Mouse (Mus musculus) small intestine, adult 2 months (tissue): ENCODE measurements at regions not wholly inside any gene's neighbourhood (a gene's known extent, or its start where the extent isn't known, plus 50 kb on each side); places are given as distances from the start of the nearest gene placed in this dataset.

Experiments
- H3K27ac ChIP-seq: fragments of 200-500 bp; 2 replicates; pipeline ENCODE4 v1.5.1; 2012; ENCODE audit warnings: low read depth, low read length, control low read depth, inconsistent platforms; ENCODE audit not compliant: insufficient read depth
- H3K27me3 ChIP-seq: fragments of 200-500 bp; 2 replicates; pipeline ENCODE4 v1.6.1; 2012; ENCODE audit warnings: mild to moderate bottlenecking, moderate library complexity, low read length, inconsistent platforms; ENCODE audit not compliant: control insufficient read depth, insufficient read depth
- H3K36me3 ChIP-seq: fragments of 200-500 bp; 2 replicates; pipeline ENCODE4 v1.6.1; 2012; ENCODE audit warnings: mild to moderate bottlenecking, low read length, control low read depth, inconsistent platforms; ENCODE audit not compliant: control insufficient read depth, insufficient read depth
- H3K4me1 ChIP-seq: fragments of 200-500 bp; 2 replicates; pipeline ENCODE4 v1.6.1; 2012; ENCODE audit warnings: low read length, inconsistent platforms, mixed read lengths; ENCODE audit not compliant: control insufficient read depth, insufficient read depth, insufficient read length
- H3K4me3 ChIP-seq: fragments of 200-500 bp; 2 replicates; pipeline ENCODE4 v1.5.1; 2012; ENCODE audit warnings: low read depth, mild to moderate bottlenecking, control low read depth, inconsistent platforms, low read length, moderate library complexity
- CTCF ChIP-seq: fragments of 200-500 bp; IDR thresholded peaks from 2 replicates; pipeline ENCODE4 v1.5.1; 2012; ENCODE audit warnings: low read depth, mild to moderate bottlenecking, control low read depth, inconsistent platforms, low read length, moderate library complexity, mixed read lengths; ENCODE audit not compliant: insufficient replicate concordance, insufficient read length; ENCODE audit errors: extremely low read depth
- POLR2A ChIP-seq: fragments of 200-500 bp; IDR thresholded peaks from 2 replicates; pipeline ENCODE4 v1.6.1; 2012; ENCODE audit warnings: low read depth, mild to moderate bottlenecking, control low read depth, inconsistent platforms, low read length, moderate library complexity
- WGBS: fragments of 180-500 bp; shearing (Covaris S2); methylation state at CpG from one replicate; pipeline ENCODE4 v1.1.7; 2018; 5-methylcytosine and 5-hydroxymethylcytosine counted together

DNA sequence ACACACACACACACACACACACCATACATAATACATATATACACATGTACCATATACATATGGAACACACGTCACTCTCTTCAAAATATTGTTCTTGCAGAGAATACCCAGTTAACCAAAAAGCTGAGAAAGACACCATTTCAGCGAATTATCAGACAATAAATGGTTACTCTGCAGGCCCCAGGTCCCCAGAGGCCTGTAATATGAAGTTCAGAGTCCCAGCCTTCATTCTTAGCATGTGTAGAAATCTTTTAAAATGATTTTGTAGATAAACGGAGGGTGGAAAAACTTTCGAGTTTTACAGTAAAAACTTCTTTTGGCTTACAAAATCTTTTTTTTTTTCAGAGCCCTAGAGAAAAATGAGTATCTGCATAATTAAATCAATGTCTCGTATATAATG lies 58.7 kb upstream of the Sash1 start:
- 80% methylated on average over 5 of the region's 5 CpGs for WGBS
- no peak overlapping the region for H3K27ac ChIP-seq
- H3K27me3 ChIP-seq = no peaks in the 10 kb centered on the region
- H3K4me3 ChIP-seq = no peak overlapping the region
- no peak for TF ChIP-seq CTCF
- TF ChIP-seq POLR2A = no peak
- H3K36me3 ChIP-seq = no peaks in the 10 kb centered on the region
- H3K4me1 ChIP-seq = peaks cover 1% of the 10 kb centered on the region; the same call in 1 of the 2 replicates

DNA sequence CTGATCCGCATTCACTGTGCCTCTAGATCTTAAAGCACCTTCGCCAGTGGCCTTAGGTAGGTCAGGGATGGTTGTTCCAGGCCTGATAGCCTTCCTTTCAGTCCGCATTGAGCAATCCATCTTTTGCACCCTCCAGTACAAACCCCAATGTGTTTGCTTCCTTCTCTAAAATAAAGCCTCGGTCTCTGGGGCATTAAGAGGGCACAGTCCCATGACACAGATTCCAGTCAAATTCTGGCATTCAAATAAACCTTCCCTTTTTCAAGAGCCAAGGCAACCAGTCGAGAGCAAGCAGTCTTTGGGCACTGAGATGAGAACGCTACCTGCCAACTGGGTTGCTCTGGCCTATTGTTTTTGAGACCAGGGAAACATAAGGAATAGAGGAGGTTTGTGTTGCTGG lies 57.8 kb upstream of the Sash1 start:
- H3K4me1 ChIP-seq = no peaks in the 10 kb centered on the region
- H3K27me3 ChIP-seq = no peaks in the 10 kb centered on the region
- H3K4me3 ChIP-seq = no peak overlapping the region
- TF ChIP-seq CTCF = no peak
- no peak for TF ChIP-seq POLR2A
- no peaks in the 10 kb centered on the region for H3K36me3 ChIP-seq
- no peak overlapping the region for H3K27ac ChIP-seq
- WGBS = 90% methylated on average over 6 of the region's 6 CpGs

DNA sequence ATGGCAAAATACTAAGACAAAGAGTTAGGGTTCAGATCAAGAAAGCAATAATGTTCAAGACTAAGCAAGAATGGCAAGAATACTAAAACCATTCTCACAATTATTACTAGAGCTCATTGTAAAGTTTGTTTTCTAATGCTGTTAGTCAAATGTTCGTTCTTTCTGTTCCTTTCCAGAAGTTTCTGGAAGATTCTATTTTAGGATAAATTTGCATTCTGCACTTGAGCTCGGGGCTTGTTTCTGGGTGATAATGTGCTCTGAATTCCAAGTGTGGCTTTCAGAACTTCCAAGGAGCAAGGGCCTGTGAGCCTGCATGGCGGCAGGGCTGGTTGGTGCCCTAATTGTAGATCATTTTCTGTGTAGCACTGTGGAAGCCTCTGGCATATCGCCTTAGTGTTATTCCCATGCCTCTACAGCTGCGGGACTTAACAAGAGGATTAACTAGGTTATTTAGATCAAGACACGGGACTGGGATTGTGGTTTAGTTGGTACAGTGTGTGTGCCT lies 57.1 kb upstream of the Sash1 start:
- H3K4me3 ChIP-seq = no peak overlapping the region
- no peak overlapping the region for H3K27ac ChIP-seq
- no peaks in the 10 kb centered on the region for H3K27me3 ChIP-seq
- H3K36me3 ChIP-seq = no peaks in the 10 kb centered on the region
- 90% methylated on average over 6 of the region's 6 CpGs for WGBS
- TF ChIP-seq POLR2A (no peak), CTCF (no peak)
- no peaks in the 10 kb centered on the region for H3K4me1 ChIP-seq

DNA sequence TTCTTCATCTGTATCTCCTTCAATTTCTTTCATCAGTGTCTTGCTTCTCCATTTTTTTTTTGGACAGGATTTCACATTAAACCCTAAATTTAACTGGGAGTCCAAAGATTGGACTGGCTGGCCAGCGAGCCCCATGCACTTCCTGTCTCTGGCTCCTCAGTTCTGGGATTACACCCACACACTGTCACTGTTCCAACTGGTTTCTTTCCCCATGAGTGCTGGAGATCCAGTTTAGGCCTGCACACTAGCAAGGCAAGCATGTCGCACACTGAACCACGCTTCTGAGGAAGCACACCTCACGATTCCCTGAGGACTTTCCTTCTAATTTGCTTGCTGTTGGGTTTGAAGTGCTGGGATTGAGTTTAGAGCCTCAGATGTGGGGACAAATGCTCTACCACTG lies 50.5 kb upstream of the Sash1 start:
- TF ChIP-seq POLR2A (no peak), CTCF (no peak)
- Histone ChIP-seq H3K4me1 (peaks cover 21% of the 10 kb centered on the region), H3K27ac (no peak overlapping the region), H3K36me3 (no peaks in the 10 kb centered on the region), H3K27me3 (no peaks in the 10 kb centered on the region), H3K4me3 (no peak overlapping the region)
- 73% methylated on average over 4 of the region's 4 CpGs for WGBS
